Mouse (Mus musculus) liver (tissue): ENCODE results near the gene Fam126b.
"Not testable (repeated sequence)": the region's sequence is repeated elsewhere in the genome, so short reads cannot be mapped to it uniquely, and the experiment has no call there.

Experiments used
- DNase-seq: peaks from one replicate; pipeline ENCODE4 v3.0.0-alpha.2; 2020; ENCODE audit warnings: mixed read lengths

Gene Fam126b

GRCm38 (mm10) chr1:58586171-58586997 is at the start of gene Fam126b, which contains the start of gene Ndufb3:
Gene Fam126b (minus strand): TSS chr1:58586323.
Gene Ndufb3 (plus strand): TSS chr1:58586384.
- DNase-seq: peak; percentile 90

- not testable (repeated sequence) for DNase-seq
Measured at GRCm38 (mm10) chr1:58628847-58629246, 42.7 kb upstream of the Fam126b start.

DNA sequence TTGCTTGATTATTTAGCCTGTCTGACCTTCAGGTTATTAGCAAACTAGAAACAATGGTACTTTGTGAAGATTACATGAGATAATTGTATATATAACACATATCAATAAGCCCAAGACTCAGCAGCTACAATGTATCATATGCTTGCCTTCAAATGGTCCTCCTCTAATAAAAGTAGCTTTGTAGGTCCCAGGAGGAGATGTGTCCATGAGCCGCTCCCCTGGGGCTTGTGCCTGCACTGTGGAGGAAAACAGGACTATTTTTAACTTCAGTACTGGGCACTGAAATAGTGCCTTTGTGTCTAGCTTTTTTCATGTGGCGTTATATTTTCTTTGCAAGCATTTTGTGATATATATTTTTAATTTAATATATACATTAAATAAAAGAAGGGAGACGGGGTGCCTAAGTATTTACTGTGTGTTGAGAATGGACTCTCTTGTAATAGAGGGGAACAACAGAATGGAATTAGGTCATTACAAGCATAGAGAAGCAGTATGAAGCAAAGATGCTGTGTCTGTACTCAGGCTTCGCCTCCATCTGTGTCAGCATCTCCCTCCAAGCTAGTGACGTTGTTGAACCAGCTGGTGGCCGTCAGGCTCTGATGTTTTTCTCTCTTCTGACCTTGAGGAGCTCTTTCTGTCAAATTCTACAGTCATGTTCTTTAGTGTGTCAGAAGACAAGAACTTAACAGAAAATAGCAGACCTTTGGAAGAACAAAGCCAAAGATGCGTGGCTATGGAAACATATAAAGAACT is 36.0 kb upstream of the Fam126b start:
- DNase-seq: no peak

GRCm38 (mm10) chr1:58621251-58621650 is 35.1 kb upstream of the Fam126b start:
- DNase-seq: no peak

DNA sequence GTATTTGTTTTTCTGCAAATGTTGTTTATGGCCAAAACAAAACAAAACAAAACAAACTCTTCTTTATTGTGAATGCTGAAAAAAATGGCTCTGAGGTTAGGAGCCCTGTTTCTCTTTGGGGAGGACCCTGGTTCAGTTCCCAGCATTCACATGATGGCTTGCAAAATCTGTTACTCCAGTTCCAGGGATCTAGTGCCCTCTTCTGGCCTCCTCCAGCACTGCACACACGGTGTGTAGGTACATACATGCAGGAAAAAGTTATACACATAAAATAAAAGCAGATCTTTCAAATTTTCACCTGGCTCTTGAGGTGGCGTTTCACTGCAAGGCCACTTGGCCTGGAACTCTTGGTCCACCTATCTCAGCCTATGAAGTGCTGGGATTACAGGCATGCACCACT is 32.6 kb upstream of the Fam126b start:
- DNase-seq: peak; percentile 6

- DNase-seq: no peak
Measured at GRCm38 (mm10) chr1:58617978-58618668, 32.0 kb upstream of the Fam126b start.

GRCm38 (mm10) chr1:58617076-58617475 is 31.0 kb upstream of the Fam126b start:
- no peak for DNase-seq

GRCm38 (mm10) chr1:58616176-58616575 is 30.1 kb upstream of the Fam126b start:
- no peak for DNase-seq

DNA sequence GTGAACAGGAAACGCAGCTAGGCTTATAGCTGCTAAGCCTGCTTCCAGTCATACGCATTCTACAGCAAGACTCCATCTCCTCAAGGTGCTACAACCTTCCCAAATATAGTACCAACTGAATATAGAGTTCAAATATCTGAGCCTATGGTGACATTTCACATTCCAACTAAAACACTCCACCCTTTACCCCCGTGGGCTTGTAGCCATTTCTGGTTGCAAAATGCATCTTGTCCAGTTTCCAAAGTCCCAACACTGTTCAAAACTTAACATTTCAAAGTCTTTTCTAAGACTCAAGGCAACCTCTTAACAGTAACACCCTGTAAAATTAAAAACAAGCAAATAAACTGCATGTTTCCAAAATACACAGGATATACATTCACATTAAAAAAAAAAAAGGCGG is 29.0 kb upstream of the Fam126b start:
- DNase-seq: no peak

DNA sequence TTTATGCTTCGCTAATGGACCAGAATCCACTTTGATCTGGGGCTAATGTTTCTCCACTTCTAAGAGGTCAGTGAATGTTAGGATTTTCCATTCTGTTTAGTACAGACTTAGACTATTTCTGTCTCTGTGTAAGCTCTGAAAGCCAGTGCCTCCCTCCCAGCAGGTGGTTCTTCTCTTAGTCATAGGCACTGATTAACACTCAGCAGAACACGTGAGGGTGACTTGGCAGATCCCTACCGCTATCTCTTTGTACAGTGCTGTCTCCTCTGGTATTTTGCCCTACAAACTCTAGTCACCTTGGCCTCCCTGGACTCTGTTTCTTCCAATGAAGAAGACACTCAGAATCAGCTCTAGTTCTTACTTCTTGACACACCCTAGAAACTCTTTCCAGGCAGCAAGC is 28.3 kb upstream of the Fam126b start:
- no peak for DNase-seq

- no peak for DNase-seq
Measured at GRCm38 (mm10) chr1:58613786-58614185, 27.7 kb upstream of the Fam126b start.

GRCm38 (mm10) chr1:58610611-58611010 is 24.5 kb upstream of the Fam126b start:
- no peak for DNase-seq

DNA sequence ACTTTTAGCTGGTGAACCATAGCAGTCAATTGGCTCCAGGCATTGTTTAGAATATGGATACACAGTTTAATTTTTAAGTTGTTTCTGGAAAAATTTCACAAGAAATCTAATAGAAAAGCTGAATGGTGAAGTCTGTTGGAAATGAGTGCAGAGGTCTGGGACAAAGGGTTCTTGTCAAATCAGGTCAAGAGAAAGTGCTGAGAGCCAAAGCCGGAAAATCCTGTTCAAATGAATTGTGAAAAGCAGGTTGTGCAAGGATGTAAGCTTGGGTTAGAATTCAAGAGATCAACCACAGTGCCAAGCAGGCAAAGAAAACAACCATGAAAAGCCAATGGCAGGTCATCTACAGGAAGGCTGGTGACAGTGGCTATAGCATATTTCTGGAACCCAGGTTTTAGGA is 24.0 kb upstream of the Fam126b start:
- no peak for DNase-seq

- not testable (repeated sequence) for DNase-seq
Measured at GRCm38 (mm10) chr1:58609591-58609990, 23.5 kb upstream of the Fam126b start.

DNA sequence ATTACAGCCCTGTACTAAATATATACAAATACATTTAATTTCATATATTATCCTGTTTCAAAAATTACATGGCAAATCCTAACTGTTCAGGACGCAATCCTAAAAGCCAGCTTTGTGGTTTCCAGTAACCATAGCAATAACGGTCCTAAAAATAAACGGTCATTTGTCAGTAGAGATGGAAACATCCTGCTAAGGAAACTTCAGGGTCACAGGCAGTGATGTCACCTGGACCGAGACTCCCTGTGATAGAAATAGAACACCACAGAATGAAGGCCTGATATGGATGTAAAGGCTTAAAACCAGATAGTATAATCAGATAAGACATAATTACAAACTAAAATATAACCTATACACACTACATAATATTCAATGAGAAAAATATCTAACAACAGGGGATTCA is 17.6 kb upstream of the Fam126b start:
- no peak for DNase-seq

- no peak for DNase-seq
Measured at GRCm38 (mm10) chr1:58602681-58603080, 16.6 kb upstream of the Fam126b start.

- DNase-seq: no peak
Measured at GRCm38 (mm10) chr1:58587491-58587890, 1.4 kb upstream of the Fam126b start.

DNA sequence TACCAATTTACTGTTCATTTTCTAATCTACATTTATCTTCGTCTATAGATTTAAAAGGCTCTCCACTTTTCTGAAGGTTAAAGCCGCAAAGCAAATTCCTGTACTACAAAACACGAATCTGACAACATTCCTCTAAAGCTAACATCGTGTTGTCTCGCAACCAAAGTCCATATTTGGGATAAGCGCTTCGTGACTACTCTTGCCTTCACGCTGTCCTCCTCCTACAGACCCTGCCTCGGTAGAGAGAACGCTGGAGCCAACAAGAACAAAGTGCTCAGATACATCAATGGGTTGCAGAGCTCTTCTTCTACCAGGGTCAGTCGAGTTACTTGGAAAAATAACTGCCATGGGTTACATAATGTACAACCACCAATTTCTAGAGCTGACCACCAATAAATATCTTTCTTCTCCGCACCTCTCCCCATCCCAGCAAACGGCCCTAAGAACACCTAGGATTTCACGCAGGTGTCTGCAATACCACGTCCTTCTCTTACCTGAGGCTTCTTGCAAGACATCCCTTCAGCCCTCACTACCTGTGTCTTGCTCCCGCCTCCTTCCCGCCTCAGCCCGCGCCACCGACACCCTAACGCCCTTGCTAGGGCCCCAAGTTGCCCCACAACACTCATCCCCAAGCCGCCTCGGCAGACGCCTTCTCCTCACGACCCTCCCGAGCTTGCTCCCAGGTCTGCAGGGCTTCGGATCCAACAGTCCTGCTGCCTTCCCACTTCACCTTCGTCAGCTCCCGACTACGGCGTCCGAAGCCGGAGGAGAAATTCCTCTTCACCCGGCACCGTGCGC is 551 bp downstream of the Fam126b start:
- DNase-seq: peak; percentile 5

DNA sequence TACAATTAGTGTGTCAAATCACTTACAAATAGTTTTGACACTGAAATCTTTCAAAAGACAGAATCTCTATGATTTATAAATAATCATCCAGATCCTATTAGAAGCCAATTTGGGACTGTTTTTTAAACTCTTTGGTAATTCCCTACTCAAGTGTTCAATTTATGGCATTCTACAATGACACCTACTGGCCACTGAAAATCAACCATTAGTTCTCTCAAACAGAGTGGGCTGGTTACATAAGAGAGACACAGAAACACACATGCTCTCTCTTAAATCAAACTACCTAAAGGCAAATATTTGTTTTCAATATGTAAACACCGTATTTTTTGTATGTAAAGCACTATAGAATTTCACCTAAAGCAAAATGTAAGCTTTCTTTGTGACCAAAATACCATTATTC is 1.9 kb downstream of the Fam126b start:
- DNase-seq: no peak

DNA sequence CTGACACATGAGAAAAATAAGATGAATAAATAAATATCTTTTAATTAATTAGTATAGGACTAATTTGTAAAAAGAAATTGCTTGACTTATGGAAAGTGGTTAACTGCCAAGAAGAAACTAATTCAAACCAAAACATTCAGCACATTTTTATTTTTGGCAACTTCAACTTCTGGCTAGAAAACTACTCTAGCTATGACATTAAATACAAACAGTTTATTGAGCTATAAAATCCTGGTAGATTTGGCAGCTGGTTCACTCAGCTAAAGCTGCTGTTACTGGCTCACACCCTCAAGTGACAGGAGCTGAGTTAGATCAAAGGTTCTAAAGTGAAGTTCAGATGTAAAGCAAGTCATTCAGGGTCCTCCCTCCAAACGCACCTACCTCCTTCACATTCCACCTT is 3.5 kb downstream of the Fam126b start:
- no peak for DNase-seq

DNA sequence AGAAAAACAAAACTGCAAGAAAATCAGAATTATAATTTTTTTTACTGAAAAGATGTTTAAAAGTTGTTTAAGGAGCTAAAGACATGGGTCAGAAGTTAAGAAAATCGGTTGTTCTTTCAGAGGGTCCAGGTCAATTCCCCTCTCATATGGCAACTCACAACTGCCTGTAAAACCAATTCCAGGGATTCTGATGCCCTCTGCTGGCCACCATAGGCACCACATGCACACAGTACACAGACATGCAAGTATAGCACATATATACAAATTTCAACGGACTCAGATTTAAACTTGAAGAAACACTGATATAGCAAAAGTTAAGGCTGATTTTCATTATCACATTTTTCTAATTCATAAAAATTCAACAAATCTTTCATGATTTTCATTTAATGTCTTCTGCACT is 6.9 kb downstream of the Fam126b start:
- peak; percentile 56 for DNase-seq

DNA sequence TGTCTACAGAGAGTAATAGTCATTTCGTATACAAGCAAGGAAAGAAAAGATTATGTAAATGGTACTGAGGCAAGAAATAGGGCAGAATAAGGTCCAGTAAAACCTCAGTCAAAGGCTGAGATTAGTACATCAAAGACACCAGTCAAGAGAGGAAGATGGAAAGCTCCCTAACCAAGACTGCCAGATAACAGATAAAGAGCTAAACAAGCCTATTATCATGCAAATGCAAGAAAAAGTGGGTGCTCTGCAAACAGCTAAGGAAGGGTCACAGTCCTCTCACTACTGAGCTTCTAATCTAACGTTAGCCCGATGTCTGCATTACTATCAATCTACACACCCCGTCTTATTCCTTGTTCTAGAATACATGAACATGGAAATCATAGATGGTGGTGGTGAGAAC is 15.7 kb downstream of the Fam126b start:
- DNase-seq: no peak
